Mouse (Mus musculus) forebrain, embryonic 13.5 days (tissue): ENCODE measurements around the gene St6gal1. TPM values are rescaled to one million over a fixed set of nuclear protein-coding genes. Genes with fewer than 3 reads are reported as not detected.

ENCODE experiments used
- ATAC-seq: fragments of 200-750 bp; cut with Nextera tagmentation; 2 replicates; pipeline ENCODE4 v1.8.0; 2017
- H3K27ac ChIP-seq: fragments of 300-500 bp; sonication (generic); 2 replicates; pipeline ENCODE4 v1.5.1; 2015; ENCODE audit warnings: inconsistent platforms, mild to moderate bottlenecking, moderate library complexity
- H3K27me3 ChIP-seq: fragments of 300-500 bp; sonication (generic); 2 replicates; pipeline ENCODE4 v1.6.1; 2015; ENCODE audit warnings: mild to moderate bottlenecking, inconsistent platforms
- H3K36me3 ChIP-seq: fragments of 300-500 bp; sonication (generic); 2 replicates; pipeline ENCODE4 v1.6.1; 2015; ENCODE audit warnings: mild to moderate bottlenecking, inconsistent platforms; ENCODE audit not compliant: poor library complexity, severe bottlenecking
- H3K4me1 ChIP-seq: fragments of 300-500 bp; sonication (generic); 2 replicates; pipeline ENCODE4 v1.6.1; 2015; ENCODE audit warnings: inconsistent platforms
- H3K4me2 ChIP-seq: fragments of 300-500 bp; sonication (generic); 2 replicates; pipeline ENCODE4 v1.6.1; 2015; ENCODE audit warnings: inconsistent platforms, mild to moderate bottlenecking, moderate library complexity
- H3K4me3 ChIP-seq: fragments of 300-500 bp; sonication (generic); 2 replicates; pipeline ENCODE4 v1.5.1; 2015; ENCODE audit warnings: mild to moderate bottlenecking, inconsistent platforms
- H3K9ac ChIP-seq: fragments of 300-500 bp; sonication (generic); 2 replicates; pipeline ENCODE4 v1.6.1; 2015; ENCODE audit warnings: mild to moderate bottlenecking, inconsistent platforms
- H3K9me3 ChIP-seq: fragments of 300-500 bp; sonication (generic); replicated peaks from 2 replicates; pipeline ENCODE4 v1.6.1; 2016; ENCODE audit warnings: inconsistent platforms
- WGBS: fragments of 180-500 bp; shearing (Covaris S2); methylation state at CpG from one replicate; pipeline ENCODE4 v1.1.7; 2015; 5-methylcytosine and 5-hydroxymethylcytosine counted together
- polyA plus RNA-seq: library from polyadenylated mRNA; unstranded; fragments of >200 nt; fragmentation: Nextera tagmentation; extraction: Ambion mirVana; gene quantifications from 2 replicates; pipeline ENCODE4 v1.2.1, GENCODE M21; 2015

Gene St6gal1
- polyA plus RNA-seq, 1 experiment from 2014 or later: 39.5 TPM

DNA sequence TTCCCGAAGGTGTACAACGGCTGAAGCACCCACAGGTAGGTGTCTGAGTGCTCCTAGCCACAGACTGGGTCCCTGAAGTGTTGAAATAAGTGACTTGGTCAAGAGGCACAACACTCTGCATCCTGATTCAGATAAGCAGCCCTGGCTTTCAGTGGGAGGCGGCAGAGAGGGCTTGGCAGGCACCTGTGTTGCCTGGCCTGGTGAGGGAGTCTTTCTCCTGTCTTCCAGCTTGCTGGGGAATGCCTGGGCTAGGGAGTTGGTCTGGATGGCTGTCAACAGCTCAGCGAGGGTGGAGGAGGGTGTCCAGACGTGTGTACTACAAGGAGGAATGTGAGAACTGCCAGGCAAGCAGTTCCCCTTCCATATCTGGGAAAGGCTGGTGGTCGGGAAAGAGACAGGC, 15.0 kb downstream of the St6gal1 start:
- 85% methylated on average over 6 of the region's 6 CpGs for WGBS
- peaks cover 21% of the 10 kb centered on the region for H3K4me1 ChIP-seq
- no peak overlapping the region for H3K9ac ChIP-seq
- H3K27ac ChIP-seq: peak overlapping the region; percentile 69; the same call in 1 of the 2 replicates
- H3K4me3 ChIP-seq: no peak overlapping the region
- no peaks in the 10 kb centered on the region for H3K27me3 ChIP-seq
- no peaks in the 10 kb centered on the region; the same call in 1 of the 2 replicates for H3K36me3 ChIP-seq
- H3K9me3 ChIP-seq: no peaks in the 10 kb centered on the region
- no peak overlapping the region for H3K4me2 ChIP-seq
- ATAC-seq: no peak

DNA sequence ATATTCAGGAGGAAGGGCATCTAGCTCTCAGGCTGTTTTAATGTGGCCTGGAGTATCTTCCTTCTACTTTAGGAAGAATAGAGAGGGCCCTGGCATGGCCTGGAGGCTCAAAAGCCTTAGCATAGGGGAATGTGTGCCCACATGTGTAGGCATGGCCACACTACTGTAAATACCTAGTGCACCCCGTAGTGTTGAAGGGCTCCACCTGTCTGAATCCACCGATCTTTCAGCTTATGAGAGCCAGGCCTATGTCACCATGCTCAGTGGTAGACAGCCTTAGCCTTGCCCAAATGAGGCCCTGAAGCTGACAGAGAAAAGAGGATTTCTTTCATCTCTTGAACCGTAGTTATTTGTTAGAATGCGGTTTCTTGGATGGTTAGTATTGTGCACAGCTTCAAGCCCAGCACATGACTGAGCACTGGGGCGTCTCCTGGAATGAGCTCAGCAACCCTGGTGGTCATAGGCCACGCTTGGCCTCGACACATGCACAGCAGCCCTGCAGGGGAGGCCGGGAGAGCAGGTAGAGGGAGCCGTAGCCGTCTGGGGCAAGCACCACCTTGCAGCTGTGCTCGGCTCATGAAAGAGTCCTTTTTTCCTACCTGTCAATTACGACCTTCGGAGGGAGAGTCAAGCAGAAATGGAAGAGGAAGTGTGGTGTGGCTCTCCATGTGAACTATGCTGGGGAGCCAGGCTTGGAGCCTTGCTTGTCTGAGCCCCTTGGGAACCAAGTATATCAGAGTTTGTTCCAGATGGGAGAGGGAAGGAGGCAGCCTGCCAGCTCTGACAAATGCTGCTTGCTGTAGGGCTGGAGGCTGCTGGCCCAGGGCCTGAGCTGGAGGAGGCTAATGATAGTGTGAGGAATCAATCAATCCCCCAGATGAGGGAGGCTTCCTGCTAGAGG, 15.8 kb downstream of the St6gal1 start:
- Histone ChIP-seq H3K4me2 (no peak overlapping the region), H3K4me3 (no peak overlapping the region), H3K27ac (peak overlapping the region; percentile 69), H3K27me3 (no peaks in the 10 kb centered on the region), H3K9ac (peak overlapping the region; percentile 19; the same call in 1 of the 2 replicates), H3K4me1 (peaks cover 21% of the 10 kb centered on the region), H3K36me3 (no peaks in the 10 kb centered on the region; the same call in 1 of the 2 replicates), H3K9me3 (no peaks in the 10 kb centered on the region)
- WGBS: 63% methylated on average over 13 of the region's 13 CpGs
- peak; percentile 87 for ATAC-seq

DNA sequence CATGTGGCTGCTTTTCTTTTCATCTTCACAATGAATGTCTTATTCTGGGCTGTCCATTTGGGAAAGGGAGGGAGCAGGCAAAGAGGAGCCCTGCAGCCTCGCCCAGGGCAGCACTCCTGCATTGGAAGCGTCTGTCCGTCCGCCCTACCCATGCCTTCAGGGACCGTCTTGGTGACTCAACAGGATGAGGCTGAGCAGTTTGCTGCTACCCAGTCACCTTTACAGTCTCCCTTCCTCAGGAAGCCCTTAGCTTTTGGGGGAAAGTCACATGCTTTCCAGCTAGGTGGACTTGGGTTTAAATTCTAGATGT, 16.4 kb downstream of the St6gal1 start:
- Histone ChIP-seq H3K27ac (peak overlapping the region; percentile 69), H3K4me1 (peaks cover 21% of the 10 kb centered on the region), H3K9me3 (no peaks in the 10 kb centered on the region), H3K36me3 (no peaks in the 10 kb centered on the region; the same call in 1 of the 2 replicates), H3K4me3 (no peak overlapping the region), H3K9ac (no peak overlapping the region), H3K27me3 (no peaks in the 10 kb centered on the region), H3K4me2 (no peak overlapping the region)
- ATAC-seq: no peak
- 67% methylated on average over 5 of the region's 5 CpGs for WGBS

DNA sequence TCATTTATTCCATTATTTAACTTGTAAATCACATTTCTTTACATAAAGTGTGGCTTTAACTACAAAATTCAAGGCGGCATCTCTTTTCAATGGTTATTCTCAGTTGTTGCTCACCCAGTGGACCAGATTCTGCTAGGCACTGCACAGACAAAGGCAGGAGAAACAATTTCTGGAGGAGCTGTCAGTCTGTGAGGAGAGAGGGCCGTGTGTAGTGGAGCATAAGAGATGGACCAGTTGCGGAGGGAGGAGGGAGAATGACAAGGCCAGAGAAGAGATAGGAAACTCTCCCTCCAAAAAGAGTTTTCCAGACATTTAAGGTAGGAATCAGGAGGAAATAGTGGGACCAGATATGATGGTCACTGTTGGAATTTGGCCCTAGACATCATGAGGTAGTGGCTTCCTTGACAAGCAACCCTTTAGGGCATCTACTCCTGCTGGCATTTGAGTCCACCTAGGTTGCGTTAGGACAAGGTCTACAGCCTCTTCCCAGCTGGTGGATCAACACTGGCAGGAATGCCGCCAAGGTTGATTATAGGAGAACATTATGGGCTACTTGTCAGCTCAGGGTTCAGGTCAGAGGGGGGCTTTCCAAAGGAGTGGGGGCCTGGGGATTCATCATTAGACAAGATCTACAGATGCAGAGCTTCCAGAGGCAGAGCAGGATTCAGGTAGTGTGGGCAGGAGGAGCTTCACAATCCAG, 19.3 kb downstream of the St6gal1 start:
- no peaks in the 10 kb centered on the region for H3K9me3 ChIP-seq

DNA sequence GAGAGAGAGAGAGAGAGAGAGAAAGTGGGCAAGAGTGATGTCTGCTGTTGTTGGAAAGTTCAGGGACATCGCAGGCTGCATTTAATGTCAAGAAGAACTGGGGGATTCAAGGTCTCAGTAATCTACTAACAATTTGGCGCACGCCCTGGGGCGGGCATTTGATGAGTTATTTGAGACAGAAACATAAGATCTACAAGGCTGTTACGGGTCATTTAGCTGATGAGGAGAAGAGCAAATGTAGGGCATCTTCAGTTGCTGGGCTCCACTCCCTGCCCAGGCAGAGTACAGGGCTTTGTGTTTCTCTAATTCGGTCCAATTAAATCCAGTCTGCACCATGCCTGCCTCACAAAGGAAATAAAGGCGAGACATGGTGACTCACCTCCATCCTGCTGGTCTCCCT, 19.9 kb downstream of the St6gal1 start:
- Histone ChIP-seq H3K4me2 (no peak overlapping the region), H3K27me3 (no peaks in the 10 kb centered on the region), H3K4me1 (peaks cover 26% of the 10 kb centered on the region), H3K9ac (no peak overlapping the region), H3K36me3 (peaks cover 3% of the 10 kb centered on the region; the same call in 1 of the 2 replicates), H3K9me3 (no peaks in the 10 kb centered on the region), H3K4me3 (no peak overlapping the region), H3K27ac (no peak overlapping the region)
- 88% methylated on average over 7 of the region's 7 CpGs for WGBS
- ATAC-seq: no peak

More for the DNA sequence above, 19.3 kb downstream of the St6gal1 start:
- H3K27ac ChIP-seq: no peak overlapping the region
- ATAC-seq: no peak
- H3K27me3 ChIP-seq: no peaks in the 10 kb centered on the region
- no peak overlapping the region for H3K4me2 ChIP-seq
- H3K9ac ChIP-seq: no peak overlapping the region
- H3K4me1 ChIP-seq: peaks cover 21% of the 10 kb centered on the region
- 79% methylated on average over 5 of the region's 5 CpGs for WGBS
- H3K36me3 ChIP-seq: peaks cover 3% of the 10 kb centered on the region; the same call in 1 of the 2 replicates
- H3K4me3 ChIP-seq: no peak overlapping the region

DNA sequence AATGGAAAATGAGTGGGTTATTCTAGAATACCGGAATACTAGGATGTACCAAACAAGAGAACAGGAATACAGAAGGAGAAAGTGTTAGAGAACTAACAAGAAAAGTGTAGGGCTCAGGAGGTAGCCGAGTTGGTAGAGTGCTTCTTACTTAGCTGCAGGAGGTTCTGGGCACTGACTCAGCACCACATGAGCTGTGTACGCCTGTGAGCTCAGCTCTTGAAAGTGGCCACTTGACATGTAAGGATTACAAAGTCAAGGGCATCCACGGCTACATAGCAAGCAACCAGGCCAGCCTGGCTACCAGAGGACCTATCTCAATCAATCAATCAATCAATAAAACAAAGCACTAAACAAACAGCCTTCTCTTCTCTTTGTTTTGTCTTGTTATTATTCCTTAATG, 24.7 kb downstream of the St6gal1 start:
- WGBS: 55% methylated on average over 4 of the region's 4 CpGs
- ATAC-seq: no peak
- H3K27me3 ChIP-seq: no peaks in the 10 kb centered on the region
- H3K36me3 ChIP-seq: 0 out of 2 replicates have a peak, but pooled peaks cover 3% of the 10 kb centered on the region
- H3K27ac ChIP-seq: no peak overlapping the region
- H3K4me2 ChIP-seq: no peak overlapping the region
- H3K9ac ChIP-seq: no peak overlapping the region
- no peak overlapping the region for H3K4me3 ChIP-seq
- no peaks in the 10 kb centered on the region for H3K9me3 ChIP-seq
- peaks cover 38% of the 10 kb centered on the region for H3K4me1 ChIP-seq

DNA sequence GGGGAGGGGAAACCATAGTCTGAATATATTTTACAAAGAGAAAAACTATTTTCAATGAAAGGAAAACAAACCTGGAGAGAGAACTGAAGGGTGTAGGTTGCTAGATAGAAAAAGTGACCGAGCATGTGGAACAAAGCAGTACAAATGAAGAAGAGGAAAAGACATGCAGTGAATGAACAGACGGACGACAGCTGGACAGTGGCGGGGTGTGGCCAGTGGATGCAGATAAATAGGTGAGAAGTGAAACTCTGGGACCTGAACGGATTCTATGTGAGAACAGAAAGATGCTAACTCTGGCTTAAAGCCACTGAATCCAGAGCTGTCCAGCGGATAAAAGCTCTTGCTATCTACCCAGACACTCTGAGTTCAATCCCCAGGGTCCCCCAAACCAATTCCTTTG, 25.2 kb downstream of the St6gal1 start:
- 0 out of 2 replicates have a peak, but pooled peaks cover 3% of the 10 kb centered on the region for H3K36me3 ChIP-seq
- no peak overlapping the region for H3K4me3 ChIP-seq
- WGBS: 70% methylated on average over 6 of the region's 6 CpGs
- H3K9me3 ChIP-seq: no peaks in the 10 kb centered on the region
- H3K4me1 ChIP-seq: peaks cover 41% of the 10 kb centered on the region
- no peak overlapping the region for H3K9ac ChIP-seq
- no peaks in the 10 kb centered on the region for H3K27me3 ChIP-seq
- no peak overlapping the region for H3K4me2 ChIP-seq
- no peak overlapping the region for H3K27ac ChIP-seq
- ATAC-seq: no peak

DNA sequence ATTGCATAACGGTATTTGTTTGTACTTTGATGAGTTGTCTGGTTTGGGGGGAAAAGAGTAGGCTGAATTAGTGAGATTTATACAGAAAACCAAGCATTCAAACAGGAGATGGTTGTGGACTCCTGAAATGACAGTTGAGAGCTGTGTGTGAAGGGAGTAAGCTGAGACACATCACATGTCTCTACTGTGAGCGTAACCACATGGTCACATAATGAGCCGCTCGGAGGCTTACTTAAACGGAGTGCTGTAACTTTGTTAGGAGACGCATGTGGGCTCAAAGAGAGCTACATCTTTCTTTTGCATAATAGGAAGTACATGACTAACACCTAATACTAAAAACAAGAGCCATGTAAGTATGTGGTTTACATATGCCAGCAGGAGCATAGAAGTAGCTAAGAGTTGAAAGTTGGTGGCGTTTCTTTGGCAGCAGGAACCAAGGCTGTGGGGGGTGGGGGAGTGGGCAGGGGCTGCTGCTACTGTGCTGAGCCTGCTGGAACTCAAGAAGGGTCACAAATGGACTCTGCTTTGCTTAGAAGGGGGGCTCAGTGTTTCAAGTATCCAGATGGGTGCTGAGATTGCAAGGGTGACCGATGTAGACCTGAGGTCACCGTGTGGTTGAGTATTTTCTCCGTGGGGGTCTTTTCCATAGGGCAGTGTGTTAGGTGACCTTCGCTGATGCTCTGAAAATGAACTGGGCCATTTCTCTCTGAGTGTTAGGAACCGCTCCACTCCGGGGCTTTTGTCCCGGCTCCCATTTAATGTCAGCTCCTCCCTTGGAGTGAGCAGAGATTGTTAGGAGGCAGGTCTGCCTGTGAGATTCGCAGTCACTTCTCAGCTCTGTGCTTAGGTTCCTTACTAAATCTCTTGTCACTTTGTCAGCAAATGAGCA, 26.3 kb downstream of the St6gal1 start:
- no peak overlapping the region for H3K9ac ChIP-seq
- H3K36me3 ChIP-seq: 0 out of 2 replicates have a peak, but pooled peaks cover 3% of the 10 kb centered on the region
- no peak overlapping the region for H3K4me2 ChIP-seq
- WGBS: 49% methylated on average over 15 of the region's 15 CpGs
- ATAC-seq: 0 out of 2 replicates have a peak, but pooled peaks have one; percentile 55
- peaks cover 44% of the 10 kb centered on the region for H3K4me1 ChIP-seq
- peak overlapping the region; percentile 52 for H3K27ac ChIP-seq
- H3K27me3 ChIP-seq: no peaks in the 10 kb centered on the region
- H3K4me3 ChIP-seq: no peak overlapping the region
- no peaks in the 10 kb centered on the region for H3K9me3 ChIP-seq

DNA sequence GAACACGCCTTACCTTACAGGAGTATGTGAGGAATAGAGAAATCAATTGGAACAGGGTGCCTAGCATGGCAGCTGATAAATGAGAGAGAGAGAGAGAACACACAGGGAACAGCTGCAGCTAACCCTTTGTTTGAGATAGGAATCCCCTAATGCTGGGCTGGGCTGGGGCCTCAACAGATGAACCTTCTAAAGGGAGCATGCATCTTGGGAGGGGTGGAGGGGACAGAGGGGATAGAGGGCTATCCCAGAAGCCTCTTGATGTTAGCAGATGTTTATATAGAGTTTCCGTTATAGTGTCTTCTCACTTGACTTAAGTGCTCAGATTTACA, 26.9 kb downstream of the St6gal1 start:
- no peak overlapping the region for H3K4me3 ChIP-seq
- WGBS: 53% methylated on average over 2 of the region's 2 CpGs
- H3K4me2 ChIP-seq: no peak overlapping the region
- peaks cover 45% of the 10 kb centered on the region for H3K4me1 ChIP-seq
- peak; percentile 20; the same call in 1 of the 2 replicates for ATAC-seq
- H3K27ac ChIP-seq: peak overlapping the region; percentile 52
- H3K9ac ChIP-seq: no peak overlapping the region
- 0 out of 2 replicates have a peak, but pooled peaks cover 3% of the 10 kb centered on the region for H3K36me3 ChIP-seq
- H3K27me3 ChIP-seq: no peaks in the 10 kb centered on the region
- no peaks in the 10 kb centered on the region for H3K9me3 ChIP-seq

DNA sequence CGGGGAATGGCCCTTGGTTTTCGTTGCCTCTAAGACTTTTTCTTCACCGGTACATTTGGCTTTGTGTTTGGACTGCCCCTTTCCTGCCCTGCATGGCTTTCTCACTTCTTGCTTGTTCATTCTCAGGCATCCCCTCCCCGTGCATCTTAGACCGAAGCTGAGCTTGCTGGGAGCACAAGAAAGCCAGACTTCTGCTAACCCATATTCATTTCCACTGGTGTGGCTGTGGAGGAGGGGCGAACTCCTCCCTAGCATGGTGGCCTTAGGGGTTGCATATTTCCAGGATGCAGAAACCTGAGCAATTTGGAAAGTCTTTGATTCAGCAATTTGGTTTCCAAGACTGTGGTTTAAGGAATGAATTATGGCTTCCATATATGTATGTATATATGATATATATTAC, 29.1 kb downstream of the St6gal1 start:
- Histone ChIP-seq H3K9ac (no peak overlapping the region), H3K4me1 (peaks cover 66% of the 10 kb centered on the region), H3K36me3 (no peaks in the 10 kb centered on the region; the same call in 1 of the 2 replicates), H3K9me3 (no peaks in the 10 kb centered on the region), H3K4me2 (no peak overlapping the region), H3K27ac (no peak overlapping the region), H3K27me3 (no peaks in the 10 kb centered on the region), H3K4me3 (no peak overlapping the region)
- ATAC-seq: no peak
- 61% methylated on average over 6 of the region's 6 CpGs for WGBS

DNA sequence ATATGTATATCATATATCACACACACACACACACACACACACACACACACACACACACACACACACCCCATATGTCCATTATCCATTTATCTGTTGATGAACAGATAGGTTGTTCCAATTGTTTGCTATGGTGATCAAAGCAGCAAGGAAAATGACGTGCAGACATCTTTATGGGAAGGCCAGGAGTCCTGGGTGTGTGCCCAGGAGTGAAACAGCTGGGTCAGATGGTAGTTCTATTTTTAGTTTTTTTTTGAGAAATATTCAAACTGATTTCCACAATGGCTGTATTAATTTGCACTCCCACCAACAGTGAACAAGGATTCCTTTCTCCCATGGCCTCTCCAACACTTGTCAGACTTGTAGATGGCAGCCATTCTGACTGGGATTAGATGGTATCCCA, 29.5 kb downstream of the St6gal1 start:
- H3K9me3 ChIP-seq: no peaks in the 10 kb centered on the region

More for the DNA sequence above, 29.5 kb downstream of the St6gal1 start:
- peaks cover 69% of the 10 kb centered on the region for H3K4me1 ChIP-seq
- H3K4me2 ChIP-seq: no peak overlapping the region
- no peak for ATAC-seq
- no peak overlapping the region for H3K9ac ChIP-seq
- no peaks in the 10 kb centered on the region; the same call in 1 of the 2 replicates for H3K36me3 ChIP-seq
- 66% methylated on average over 1 of the region's 1 CpGs for WGBS
- H3K27ac ChIP-seq: no peak overlapping the region
- H3K27me3 ChIP-seq: no peaks in the 10 kb centered on the region
- H3K4me3 ChIP-seq: no peak overlapping the region
